7 mouse cellular contexts compared by ENCODE assay signal in the genomic region with DNA sequence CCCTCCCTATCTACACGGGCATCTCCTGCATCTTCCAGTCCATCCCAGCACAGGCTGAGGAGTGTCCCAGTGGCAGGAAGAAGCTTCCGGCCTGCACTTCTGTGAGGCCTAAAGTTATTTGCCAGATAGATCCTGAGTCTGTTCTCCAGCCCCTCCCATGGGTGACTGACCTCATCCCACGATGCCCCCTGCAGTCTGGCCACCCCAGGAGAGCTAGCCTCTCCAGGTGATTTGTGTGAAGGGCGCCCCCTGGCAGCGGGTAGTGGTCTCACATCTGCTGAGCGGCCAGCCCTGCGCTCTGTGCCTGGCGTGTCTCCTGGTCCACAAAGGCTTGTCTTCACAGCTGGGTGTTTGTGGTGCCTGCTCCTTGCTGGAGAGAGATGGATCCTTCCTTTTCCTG.
DNase-seq lines count a peak whose midpoint lies in the region; ATAC-seq and TF ChIP-seq lines count a peak whose summit lies in the region.

No protein-coding gene starts in this region.

- H3K4me3 ChIP-seq in forebrain, postnatal 0 days (ENCODE audit: low read depth, low read length), result no peak overlapping the region
- H3K4me3 ChIP-seq in intestine, postnatal 0 days (ENCODE audit: low read depth, low read length), result no peak overlapping the region
- no peak overlapping the region for H3K4me3 ChIP-seq in stomach, embryonic 14.5 days (ENCODE audit: low read depth, low read length)

- POLR2A ChIA-PET in Patski (lab: Charles Lee), result interaction anchor here (1.0 to 1.9 kb wide), 3 partner anchors 10 to 44 kb away, joined by 3 to 11 read pairs (median 4); no protein-coding TSS in a partner anchor

- no peaks in the 10 kb centered on the region for H3K36me3 ChIP-seq in forebrain, postnatal 0 days (ENCODE audit: insufficient read depth)
- H3K36me3 ChIP-seq in intestine, postnatal 0 days (ENCODE audit: control insufficient read depth, insufficient read depth), result no peaks in the 10 kb centered on the region; the same call in 1 of the 2 replicates
- H3K36me3 ChIP-seq in stomach, embryonic 14.5 days (ENCODE audit: control insufficient read depth, insufficient read depth, low read length), result no peaks in the 10 kb centered on the region; the same call in 1 of the 2 replicates

- in situ Hi-C loops in Patski (cut with MboI; ENCODE audit: low pct_unique_long_range_greater_than_20kb), result loop anchor here (5.0 kb wide), 3 partner anchors 44 to 76 kb away; no protein-coding TSS in a partner anchor

- 48% methylated on average over 8 of the region's 8 CpGs for WGBS in forebrain, postnatal 0 days
- WGBS in intestine, postnatal 0 days, result 49% methylated on average over 8 of the region's 8 CpGs
- WGBS in stomach, embryonic 14.5 days, result 37% methylated on average over 8 of the region's 8 CpGs

- peak overlapping the region; percentile 45 for H3K27ac ChIP-seq in forebrain, postnatal 0 days (ENCODE audit: low read depth, low read length)
- H3K27ac ChIP-seq in intestine, postnatal 0 days (ENCODE audit: low read depth, low read length), result peak overlapping the region; percentile 77
- H3K27ac ChIP-seq in stomach, embryonic 14.5 days (ENCODE audit: low read length), result peak overlapping the region; percentile 89

- peak; percentile 60 for DNase-seq in CD4-positive helper T cell, adult 2 months (ENCODE audit: low read depth, low spot score)
- no peak for DNase-seq in Patski (ENCODE audit: low read depth, low spot score)
- DNase-seq in forebrain, postnatal 0 days, result no peak
- DNase-seq in lung, postnatal 10 days, result peak; percentile 76
- no peak for DNase-seq in layer of hippocampus, adult 9-11 months

- CTCF ChIA-PET in Patski (lab: Charles Lee), result interaction anchor here (0.9 to 8.3 kb wide), 16 partner anchors 10 to 74 kb away, joined by 3 to 54 read pairs (median 4); no protein-coding TSS in a partner anchor

- H3K9ac ChIP-seq in forebrain, postnatal 0 days, result no peak overlapping the region
- H3K9ac ChIP-seq in intestine, postnatal 0 days (ENCODE audit: low read depth, low read length), result no peak overlapping the region
- H3K9ac ChIP-seq in stomach, embryonic 14.5 days (replicated peaks; ENCODE audit: low read depth, low read length), result no peak overlapping the region

- no peaks in the 10 kb centered on the region for H3K27me3 ChIP-seq in Patski
- H3K27me3 ChIP-seq in forebrain, postnatal 0 days (ENCODE audit: insufficient read depth, low read length), result no peaks in the 10 kb centered on the region
- no peaks in the 10 kb centered on the region for H3K27me3 ChIP-seq in intestine, postnatal 0 days (replicated peaks; ENCODE audit: control insufficient read depth, insufficient read depth, low read length)
- no peaks in the 10 kb centered on the region for H3K27me3 ChIP-seq in stomach, embryonic 14.5 days (ENCODE audit: control insufficient read depth, insufficient read depth, low read length)

- H3K9me3 ChIP-seq in forebrain, postnatal 0 days (ENCODE audit: low read length), result no peaks in the 10 kb centered on the region
- no peaks in the 10 kb centered on the region for H3K9me3 ChIP-seq in intestine, postnatal 0 days (ENCODE audit: control insufficient read depth)
- H3K9me3 ChIP-seq in stomach, embryonic 14.5 days (ENCODE audit: control insufficient read depth, low read depth, low read length), result no peaks in the 10 kb centered on the region

- TF ChIP-seq CTCF in Patski (IDR thresholded peaks at IDR 0.05), result no peak
- TF ChIP-seq CTCF in forebrain, postnatal 0 days (IDR thresholded peaks at IDR 0.05; ENCODE audit: low read depth), result peak; percentile 70
- TF ChIP-seq CTCF in intestine, postnatal 0 days (IDR thresholded peaks at IDR 0.05; ENCODE audit: low read depth), result peak; percentile 83

- no peak overlapping the region for H3K4me2 ChIP-seq in forebrain, postnatal 0 days (ENCODE audit: low read depth)
- H3K4me2 ChIP-seq in intestine, postnatal 0 days (replicated peaks; ENCODE audit: low read depth), result no peak overlapping the region
- peak overlapping the region; percentile 4; the same call in 1 of the 2 replicates for H3K4me2 ChIP-seq in stomach, embryonic 14.5 days (replicated peaks; ENCODE audit: low read depth, low read length)

- peak; percentile 5 for ATAC-seq in Patski
- no peak for ATAC-seq in forebrain, postnatal 0 days
- ATAC-seq in intestine, postnatal 0 days, result peak; percentile 34; the same call in 1 of the 2 replicates
- 0 out of 2 replicates have a peak, but pooled peaks have one; percentile 5 for ATAC-seq in stomach, embryonic 14.5 days (ENCODE audit: insufficient number of reproducible peaks, insufficient read depth, low FRiP score, low read depth)

- 0 out of 2 replicates have a peak, but pooled peaks cover 22% of the 10 kb centered on the region for H3K4me1 ChIP-seq in forebrain, postnatal 0 days (ENCODE audit: insufficient read depth)
- peaks cover 44% of the 10 kb centered on the region for H3K4me1 ChIP-seq in intestine, postnatal 0 days (replicated peaks; ENCODE audit: control insufficient read depth, insufficient read depth, low read length)
- peaks cover 84% of the 10 kb centered on the region for H3K4me1 ChIP-seq in stomach, embryonic 14.5 days (ENCODE audit: control insufficient read depth, insufficient read depth, low read length)

Comparison
In these comparisons a context has a peak if more than half of its experiments do, and no peak if none do; other contexts are left out.
1. DNase-seq: peak in CD4-positive helper T cell, adult 2 months (single experiment) and lung, postnatal 10 days (single experiment); none in Patski (single experiment), forebrain, postnatal 0 days (single experiment) and layer of hippocampus, adult 9-11 months (single experiment).
2. Peak in every context shown above with its lines, with median percentiles within 50 percentile points of each other: H3K27ac ChIP-seq.